In the genomic region with DNA sequence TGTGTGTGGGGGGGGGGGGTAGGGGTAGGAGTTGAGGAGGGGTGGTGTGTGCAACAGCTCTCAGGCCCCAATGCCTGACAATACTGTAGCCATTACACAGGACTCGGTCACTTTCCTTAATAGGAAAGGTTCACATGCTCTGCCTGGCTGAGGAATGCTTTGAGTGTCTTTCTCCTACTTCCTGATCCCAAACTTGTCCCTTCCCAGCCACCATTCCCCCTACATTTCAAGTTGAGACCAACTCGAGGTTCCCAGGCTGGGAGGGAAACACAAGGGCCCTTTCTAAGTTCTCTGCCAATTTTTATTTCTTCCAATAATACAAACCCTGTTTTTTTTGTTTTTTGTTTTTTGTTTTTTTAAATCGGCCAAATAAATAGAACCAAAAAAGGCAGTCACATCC, we compare ENCODE assay signal across 16 mouse cellular contexts.
DNase-seq lines count a peak whose midpoint lies in the region; ATAC-seq and TF ChIP-seq lines count a peak whose summit lies in the region.
"Had no signal": no experiment of that assay in that cellular context is flagged by ENCODE, and none has a peak within 500 bp of the region (broad histone marks: within the 10 kb centered on the region; RNA-seq: fewer than 3 reads in every experiment).

No protein-coding gene starts in this region.

- peak; percentile 36 for DNase-seq in embryo, embryonic 11 days
- DNase-seq in embryo, embryonic 9.5 days (ENCODE audit: extremely low spot score) = no peak
- DNase-seq in kidney, adult 18-20 months = no peak
- no peak for DNase-seq in stomach, postnatal 0 days (ENCODE audit: low spot score)
- no peak for DNase-seq in layer of hippocampus, postnatal 14 days (ENCODE audit: low spot score in 2 of 2)
- DNase-seq in thymus, postnatal 36 days = no peak
- DNase-seq: cerebellum, adult 9-11 months; thymus, adult 2 months had no signal

- no peak overlapping the region for H3K4me2 ChIP-seq in kidney, embryonic 14.5 days (replicated peaks; ENCODE audit: low read depth, low read length)
- H3K4me2 ChIP-seq in stomach, embryonic 14.5 days (replicated peaks; ENCODE audit: low read depth, low read length) = no peak overlapping the region
- H3K4me2 ChIP-seq in stomach, postnatal 0 days (replicated peaks; ENCODE audit: low read depth) = no peak overlapping the region
- H3K4me2 ChIP-seq: heart, embryonic 15.5 days; liver, embryonic 11.5 days; midbrain, embryonic 12.5 days; neural tube, embryonic 12.5 days had no signal

- H3K9me3 ChIP-seq in kidney, embryonic 14.5 days (ENCODE audit: control insufficient read depth, low read length) = no peaks in the 10 kb centered on the region
- no peaks in the 10 kb centered on the region for H3K9me3 ChIP-seq in stomach, embryonic 14.5 days (ENCODE audit: control insufficient read depth, low read depth, low read length)
- H3K9me3 ChIP-seq in stomach, postnatal 0 days (ENCODE audit: control insufficient read depth, low read length) = no peaks in the 10 kb centered on the region
- H3K9me3 ChIP-seq: heart, embryonic 15.5 days; midbrain, embryonic 12.5 days; neural tube, embryonic 12.5 days had no signal

- no peaks in the 10 kb centered on the region for H3K36me3 ChIP-seq in kidney, embryonic 14.5 days (ENCODE audit: control insufficient read depth, insufficient read depth, low read length)
- H3K36me3 ChIP-seq in stomach, embryonic 14.5 days (ENCODE audit: control insufficient read depth, insufficient read depth, low read length) = no peaks in the 10 kb centered on the region
- H3K36me3 ChIP-seq in stomach, postnatal 0 days (ENCODE audit: control insufficient read depth, insufficient read depth, low read length) = no peaks in the 10 kb centered on the region
- H3K36me3 ChIP-seq: heart, embryonic 15.5 days; midbrain, embryonic 12.5 days; neural tube, embryonic 12.5 days had no signal

- no peak overlapping the region for H3K4me3 ChIP-seq in kidney, embryonic 14.5 days (ENCODE audit: low read length)
- H3K4me3 ChIP-seq in stomach, embryonic 14.5 days (ENCODE audit: low read depth, low read length) = no peak overlapping the region
- H3K4me3 ChIP-seq in stomach, postnatal 0 days (ENCODE audit: low read depth, low read length) = no peak overlapping the region
- H3K4me3 ChIP-seq: heart, embryonic 15.5 days; midbrain, embryonic 12.5 days; neural tube, embryonic 12.5 days had no signal

- no peak for TF ChIP-seq EP300 in stomach, postnatal 0 days (optimal IDR thresholded peaks at IDR 0.05)

- H3K4me1 ChIP-seq in kidney, embryonic 14.5 days (ENCODE audit: control insufficient read depth, insufficient read depth, low read length) = peaks cover 7% of the 10 kb centered on the region; the same call in 1 of the 2 replicates
- H3K4me1 ChIP-seq in stomach, embryonic 14.5 days (ENCODE audit: control insufficient read depth, insufficient read depth, low read length) = peaks cover 16% of the 10 kb centered on the region
- no peaks in the 10 kb centered on the region for H3K4me1 ChIP-seq in stomach, postnatal 0 days (replicated peaks; ENCODE audit: control insufficient read depth, insufficient read depth)

- no peak for TF ChIP-seq CTCF in stomach, postnatal 0 days (IDR thresholded peaks at IDR 0.05; ENCODE audit: low read depth)

- 0 out of 2 replicates have a peak overlapping the region, but pooled peaks have one; percentile 67 for H3K27ac ChIP-seq in kidney, embryonic 14.5 days (ENCODE audit: low read depth, low read length)
- H3K27ac ChIP-seq in stomach, embryonic 14.5 days (ENCODE audit: low read length) = peak overlapping the region; percentile 44; the same call in 1 of the 2 replicates
- H3K27ac ChIP-seq in stomach, postnatal 0 days (replicated peaks) = no peak overlapping the region
- H3K27ac ChIP-seq: heart, embryonic 15.5 days; macrophage; midbrain, embryonic 12.5 days; neural tube, embryonic 12.5 days had no signal

- no peak overlapping the region for H3K9ac ChIP-seq in kidney, embryonic 14.5 days (ENCODE audit: low read depth, low read length)
- no peak overlapping the region for H3K9ac ChIP-seq in stomach, embryonic 14.5 days (replicated peaks; ENCODE audit: low read depth, low read length)
- no peak overlapping the region for H3K9ac ChIP-seq in stomach, postnatal 0 days (ENCODE audit: low read length)
- H3K9ac ChIP-seq: heart, embryonic 15.5 days; midbrain, embryonic 12.5 days; neural tube, embryonic 12.5 days had no signal

- WGBS in kidney, embryonic 14.5 days = 33% methylated on average over 3 of the region's 3 CpGs
- 34% methylated on average over 3 of the region's 3 CpGs for WGBS in stomach, embryonic 14.5 days
- WGBS in stomach, postnatal 0 days = 44% methylated on average over 3 of the region's 3 CpGs

- ATAC-seq in kidney, embryonic 14.5 days (ENCODE audit: low FRiP score, low TSS enrichment) = peak; percentile 41; the same call in 1 of the 2 replicates
- no peak for ATAC-seq in stomach, embryonic 14.5 days (ENCODE audit: insufficient number of reproducible peaks, insufficient read depth, low FRiP score, low read depth)
- ATAC-seq in stomach, postnatal 0 days (ENCODE audit: low FRiP score, low TSS enrichment) = no peak
- ATAC-seq: CD4-positive, CD25-positive, alpha-beta regulatory T cell, adult 4 months had no signal

- H3K27me3 ChIP-seq in kidney, embryonic 14.5 days (ENCODE audit: control insufficient read depth, insufficient read depth, low read length) = no peaks in the 10 kb centered on the region
- H3K27me3 ChIP-seq in stomach, embryonic 14.5 days (ENCODE audit: control insufficient read depth, insufficient read depth, low read length) = no peaks in the 10 kb centered on the region
- no peaks in the 10 kb centered on the region for H3K27me3 ChIP-seq in stomach, postnatal 0 days (ENCODE audit: control insufficient read depth, insufficient read depth, low read length)
- H3K27me3 ChIP-seq: heart, embryonic 15.5 days; midbrain, embryonic 12.5 days; neural tube, embryonic 12.5 days had no signal
